Mouse (Mus musculus): ENCODE measurements around the gene Eif4a1.
"Not testable (repeated sequence)": the region's sequence is repeated elsewhere in the genome, so short reads cannot be mapped to it uniquely, and the experiment has no call there.

The Eif4a1 gene

GRCm38 (mm10) chr11:69702886-69703285 lies 30.7 kb upstream of the Eif4a1 start:
- not testable (repeated sequence) for ATAC-seq (ENCODE audit: insufficient number of reproducible peaks, low FRiP score, low TSS enrichment)

GRCm38 (mm10) chr11:69699595-69699994 lies 27.4 kb upstream of the Eif4a1 start:
- no peak for ATAC-seq (ENCODE audit: insufficient number of reproducible peaks, low FRiP score, low TSS enrichment)

GRCm38 (mm10) chr11:69698574-69698973 lies 26.4 kb upstream of the Eif4a1 start:
- ATAC-seq (ENCODE audit: insufficient number of reproducible peaks, low FRiP score, low TSS enrichment), result no peak

DNA sequence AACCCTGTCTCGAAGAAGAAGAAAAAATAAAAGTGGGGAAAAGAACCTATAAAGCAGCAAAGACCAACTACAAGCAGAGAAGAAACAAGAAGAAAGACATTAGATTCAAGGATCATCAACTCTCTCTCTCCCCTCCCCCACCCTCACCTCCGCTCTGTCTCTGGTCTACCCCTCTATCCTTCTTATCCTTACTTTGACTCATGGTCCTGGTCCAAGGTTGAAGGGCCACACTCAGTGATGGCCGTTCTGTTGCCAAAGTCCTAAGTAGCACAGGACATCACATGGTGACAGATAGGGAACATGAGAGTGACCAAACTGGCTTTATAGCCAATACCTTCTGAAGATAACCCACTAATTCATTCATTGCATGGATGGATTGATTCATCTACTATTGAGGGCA lies 25.2 kb upstream of the Eif4a1 start:
- ATAC-seq (ENCODE audit: insufficient number of reproducible peaks, low FRiP score, low TSS enrichment), result no peak

DNA sequence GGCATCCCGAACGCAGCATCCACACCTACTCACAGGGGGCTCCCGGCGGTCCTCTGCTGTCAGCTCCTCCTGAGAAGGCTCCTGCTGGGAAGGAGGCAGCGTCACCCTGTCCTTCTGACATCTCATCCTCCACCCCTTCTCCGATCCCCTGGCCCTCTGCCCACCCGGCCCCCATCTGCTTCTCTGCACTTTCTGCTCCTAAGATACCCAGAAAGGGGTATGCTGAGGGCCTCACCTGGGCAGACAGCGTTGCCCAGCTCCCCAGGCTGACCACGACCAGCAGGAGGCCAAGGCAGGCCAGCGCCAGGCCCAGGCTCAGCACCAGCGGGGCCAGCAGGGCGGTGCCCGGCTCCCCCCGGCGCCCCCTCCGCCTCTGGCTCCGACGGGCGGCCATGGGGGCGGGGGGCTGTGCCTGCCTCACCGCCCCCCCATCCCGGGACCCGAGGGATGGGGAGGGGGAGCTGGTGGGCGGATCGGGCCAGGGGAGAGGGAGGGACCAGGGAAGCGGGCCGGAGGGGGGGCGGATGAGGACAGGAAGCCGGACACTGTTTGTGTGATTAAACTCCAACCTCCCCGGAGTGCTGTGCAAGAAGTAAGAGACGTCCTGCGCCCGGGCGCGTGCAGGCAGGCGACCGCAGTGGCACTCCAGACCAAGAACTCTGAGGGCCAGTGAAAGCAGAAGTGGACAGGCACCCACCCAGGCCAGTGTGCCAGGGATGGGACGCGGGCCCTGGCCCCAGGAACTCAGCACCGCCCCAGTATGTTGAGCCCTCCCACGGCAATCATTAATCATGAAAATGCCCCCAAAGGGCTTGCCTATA lies 23.3 kb upstream of the Eif4a1 start, which contains the start of the genes Tnfsf12 and Tnfsfm13:
TSS of gene Tnfsf12 (minus strand) at position 489 of the 821 bp plus-strand sequence.
TSS of gene Tnfsfm13 (minus strand) at position 738 of the 821 bp plus-strand sequence.
- ATAC-seq (ENCODE audit: insufficient number of reproducible peaks, low FRiP score, low TSS enrichment), result peak; percentile 45; the same call in 1 of the 2 replicates

DNA sequence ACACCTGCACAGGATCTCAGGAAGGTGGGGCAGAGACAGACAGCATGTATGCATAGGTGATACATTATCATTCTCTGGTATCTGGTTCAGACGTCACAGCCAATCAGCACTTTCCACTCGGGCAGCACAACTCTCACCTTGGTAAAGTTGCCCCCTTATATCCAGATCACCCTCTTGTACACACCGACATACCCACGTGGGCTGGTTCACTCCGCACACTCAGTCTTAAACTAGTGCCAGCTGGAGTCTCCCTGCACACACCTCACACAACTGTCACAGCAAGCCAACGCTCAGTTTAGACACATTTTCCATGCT lies 22.8 kb upstream of the Eif4a1 start:
- ATAC-seq (ENCODE audit: insufficient number of reproducible peaks, low FRiP score, low TSS enrichment), result no peak

DNA sequence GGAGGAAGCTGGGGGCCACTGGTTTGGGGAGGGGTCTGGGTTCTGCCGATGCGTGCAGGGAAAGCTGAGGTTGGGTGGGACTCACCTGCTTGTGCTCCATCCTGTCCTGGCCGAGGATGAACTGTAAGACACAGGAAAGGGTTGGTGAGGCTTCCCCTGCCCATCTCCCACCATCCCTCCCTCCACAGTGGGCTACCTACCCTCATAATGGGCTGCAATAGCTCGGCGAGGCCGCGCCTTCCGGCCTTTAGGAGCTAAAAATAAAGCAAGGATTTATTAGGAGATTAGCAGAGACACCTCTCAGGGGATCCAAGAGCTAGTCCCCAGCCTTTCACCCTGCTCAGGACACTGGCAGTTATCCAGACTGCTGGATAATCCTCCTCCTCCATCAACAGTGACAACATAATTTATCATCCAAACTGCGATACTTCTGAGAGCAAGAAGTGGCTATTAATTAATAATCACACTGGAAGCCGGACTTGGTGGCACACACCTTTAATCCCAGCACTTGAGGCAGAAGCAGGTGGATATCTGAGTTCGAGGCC lies 21.3 kb upstream of the Eif4a1 start:
- no peak for ATAC-seq (ENCODE audit: insufficient number of reproducible peaks, low FRiP score, low TSS enrichment)

DNA sequence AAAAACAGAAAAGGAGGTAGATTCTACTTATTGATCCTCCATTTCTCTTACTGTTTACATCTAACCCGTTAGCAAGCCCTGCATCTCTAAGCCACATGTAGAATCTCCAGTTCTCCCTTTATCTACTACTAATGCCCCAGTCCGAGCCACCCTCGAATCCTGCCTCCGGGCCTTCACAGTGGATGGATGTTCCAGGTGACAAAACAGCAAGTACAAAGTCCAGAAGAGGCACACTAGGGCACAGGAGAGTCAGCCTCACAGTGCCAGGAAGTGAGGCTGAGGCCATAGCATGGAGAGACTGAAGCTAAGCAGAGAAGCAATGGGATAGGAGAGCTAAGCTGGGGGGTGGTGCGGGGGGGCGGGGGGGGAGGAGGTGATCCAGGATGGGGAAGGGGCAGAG lies 20.6 kb upstream of the Eif4a1 start:
- ATAC-seq (ENCODE audit: insufficient number of reproducible peaks, low FRiP score, low TSS enrichment), result no peak

DNA sequence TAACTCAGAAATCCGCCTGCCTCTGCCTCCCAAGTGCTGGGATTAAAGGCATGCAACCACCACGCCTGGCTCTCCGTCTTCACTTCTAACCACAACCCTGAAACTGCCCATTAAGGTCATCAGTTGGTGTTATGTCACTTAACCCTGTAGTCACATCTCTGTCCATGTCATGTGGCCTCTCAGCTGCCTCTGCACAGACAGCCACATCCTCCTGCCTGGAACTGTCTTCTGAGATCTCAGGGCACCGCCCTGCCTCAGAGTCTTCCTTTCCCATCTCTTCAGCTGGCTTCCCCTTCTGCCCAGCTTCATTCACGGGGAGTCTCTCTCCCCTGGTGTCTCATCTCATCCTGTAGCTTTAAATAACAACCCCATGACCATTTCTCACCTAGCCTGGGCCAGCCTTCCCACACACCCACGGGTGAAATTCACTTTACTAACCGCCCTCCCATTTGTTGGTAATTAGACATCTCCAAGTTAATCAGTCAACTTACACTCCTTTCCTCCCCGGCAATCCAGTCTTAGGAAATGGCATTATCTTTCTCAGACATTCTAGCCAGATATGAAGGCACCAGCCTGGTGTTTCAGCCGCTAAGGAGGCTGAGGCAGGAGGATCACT lies 20.1 kb upstream of the Eif4a1 start:
- ATAC-seq (ENCODE audit: insufficient number of reproducible peaks, low FRiP score, low TSS enrichment), result no peak

DNA sequence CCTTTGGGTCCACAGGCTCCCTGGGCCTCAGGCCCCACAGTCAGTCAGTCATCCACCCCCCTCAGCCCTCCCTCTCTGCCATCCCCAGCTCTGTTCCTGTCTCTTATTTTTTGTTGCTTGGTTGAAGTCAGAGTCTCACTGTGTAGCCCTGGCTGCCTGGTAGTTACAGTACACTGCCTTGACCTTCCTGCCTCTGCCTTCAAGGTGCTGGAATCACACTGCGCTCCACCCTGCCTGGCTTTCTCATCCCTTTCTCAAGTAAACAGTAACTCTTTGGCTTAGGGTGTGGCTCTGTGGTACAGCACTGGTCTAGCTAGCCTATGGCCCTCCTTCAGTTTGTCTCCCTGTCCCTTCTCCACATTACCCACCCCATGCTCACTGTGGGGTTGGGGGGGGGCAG lies 17.7 kb upstream of the Eif4a1 start:
- ATAC-seq (ENCODE audit: insufficient number of reproducible peaks, low FRiP score, low TSS enrichment), result no peak

DNA sequence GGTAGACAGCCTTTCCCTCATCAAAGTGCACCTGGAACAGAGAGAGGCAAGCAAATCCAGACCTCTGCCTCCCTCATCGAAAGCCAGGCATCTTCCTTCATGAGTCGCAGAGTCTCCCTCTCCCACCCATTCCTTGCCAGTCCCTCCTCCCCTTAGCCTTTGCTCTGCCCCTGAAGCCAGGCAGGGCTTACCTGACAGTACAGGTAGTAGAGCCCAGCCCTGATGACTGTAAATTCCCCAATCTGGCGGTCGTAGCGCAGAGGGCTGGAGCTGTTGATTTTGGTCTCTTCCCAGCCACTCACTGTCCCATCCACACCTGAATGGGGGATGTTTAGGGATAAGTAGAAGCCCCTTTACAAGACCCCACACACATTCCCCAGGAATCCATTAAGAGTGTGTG lies 14.8 kb upstream of the Eif4a1 start:
- no peak for ATAC-seq (ENCODE audit: insufficient number of reproducible peaks, low FRiP score, low TSS enrichment)

GRCm38 (mm10) chr11:69686377-69686776 lies 14.2 kb upstream of the Eif4a1 start:
- ATAC-seq (ENCODE audit: insufficient number of reproducible peaks, low FRiP score, low TSS enrichment), result no peak

DNA sequence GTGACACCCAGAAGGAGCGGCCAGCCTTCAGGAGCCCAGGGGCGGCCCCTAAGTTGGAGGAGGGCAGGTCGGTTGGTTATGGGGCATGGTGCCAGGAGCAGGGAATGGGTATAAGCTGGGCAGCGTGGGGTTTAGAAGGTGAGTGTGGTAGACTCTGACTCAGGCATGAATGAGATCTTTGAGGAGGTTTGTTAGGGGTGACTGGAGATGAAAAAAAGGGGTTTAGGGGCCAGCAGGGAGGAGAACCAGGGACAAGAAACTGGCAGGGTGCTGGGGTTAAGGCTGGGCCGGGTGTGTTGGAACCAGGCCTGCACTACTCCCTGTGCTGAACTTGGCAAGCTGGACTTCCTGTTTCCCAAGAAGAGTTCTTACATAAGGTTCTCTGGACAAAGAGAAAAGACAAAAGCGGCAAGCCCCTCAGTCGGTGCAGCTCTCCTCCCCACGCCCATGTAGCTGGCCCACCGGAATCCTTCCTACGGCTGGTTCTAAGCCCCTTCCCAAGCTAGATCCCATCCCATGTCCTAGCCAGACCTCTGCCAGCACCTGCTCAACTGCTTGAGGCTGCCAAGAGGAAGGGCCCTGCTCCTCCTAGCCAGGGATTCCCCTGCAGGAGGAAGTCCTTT lies 13.4 kb upstream of the Eif4a1 start, which contains the start of gene Tnfsf13:
TSS of gene Tnfsf13 (minus strand) at position 259 of the 623 bp plus-strand sequence.
- peak; percentile 49; the same call in 1 of the 2 replicates for ATAC-seq (ENCODE audit: insufficient number of reproducible peaks, low FRiP score, low TSS enrichment)

DNA sequence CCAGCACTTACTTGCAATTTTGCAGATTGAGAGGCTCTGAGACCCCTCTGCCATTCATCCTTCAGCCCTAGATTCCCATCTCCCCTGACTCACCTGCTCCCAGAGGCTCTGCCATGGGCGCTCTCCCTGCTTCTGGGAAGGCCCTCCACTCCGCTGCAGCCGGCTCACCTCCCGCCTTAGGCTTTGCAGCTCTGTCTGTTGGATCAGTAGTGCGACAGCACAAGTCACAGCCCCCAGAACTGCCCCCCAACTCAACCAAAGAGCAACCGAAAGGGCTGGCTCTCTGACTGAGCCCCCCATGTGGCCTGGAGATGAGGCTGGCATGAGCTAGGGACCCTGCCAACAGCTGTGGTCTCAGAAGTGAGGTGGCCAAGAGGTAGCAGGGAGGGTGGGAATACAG lies 12.7 kb upstream of the Eif4a1 start:
- no peak for ATAC-seq (ENCODE audit: insufficient number of reproducible peaks, low FRiP score, low TSS enrichment)

DNA sequence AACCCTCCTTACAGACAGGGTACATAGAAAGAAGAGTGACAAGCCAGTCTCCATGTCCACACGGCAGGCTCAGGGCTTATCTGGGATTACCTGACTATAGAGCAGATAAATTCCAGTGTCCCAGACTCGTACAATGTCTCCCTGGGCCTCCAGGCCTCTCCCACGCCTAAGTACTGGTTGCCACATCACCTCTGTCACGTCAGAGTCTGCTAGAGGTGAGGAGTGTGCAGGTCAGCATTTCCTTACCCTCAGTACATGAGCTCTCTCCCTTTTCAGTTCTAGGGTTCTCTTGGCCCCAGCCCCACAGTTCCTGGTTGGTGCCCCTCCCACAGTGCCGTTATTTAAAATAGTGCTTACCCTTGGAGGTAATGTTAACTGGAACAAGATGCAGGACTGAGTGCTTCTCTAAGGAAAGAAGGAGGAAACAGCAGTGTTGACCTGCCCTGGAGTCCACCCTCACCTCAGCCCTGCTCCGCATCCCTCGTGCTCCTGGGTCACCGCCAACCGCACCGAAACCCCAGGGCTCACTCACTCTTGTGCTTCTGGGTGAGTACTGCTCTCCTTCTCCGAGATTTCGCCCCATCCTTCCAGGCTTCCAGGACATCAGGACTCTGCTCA lies 12.0 kb upstream of the Eif4a1 start:
- no peak for ATAC-seq (ENCODE audit: insufficient number of reproducible peaks, low FRiP score, low TSS enrichment)

DNA sequence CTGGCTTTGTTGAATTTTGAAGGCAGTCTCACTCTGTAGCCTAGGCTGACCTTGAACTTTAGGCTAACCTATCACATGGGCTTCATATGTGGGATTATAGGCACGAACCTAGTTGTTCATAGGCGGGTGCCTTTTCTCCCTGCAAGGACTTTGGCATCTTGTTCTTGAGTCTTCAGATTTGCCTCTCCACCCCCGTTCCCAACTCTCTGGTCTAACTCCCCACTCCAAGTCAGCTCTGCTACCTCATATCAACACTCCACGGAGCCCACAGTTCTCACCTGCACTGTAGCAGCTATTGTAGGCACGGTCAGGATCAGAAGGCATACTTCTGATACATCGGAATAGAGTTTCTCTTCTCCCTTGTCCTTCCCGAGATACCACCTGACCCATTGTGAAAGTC lies 11.4 kb upstream of the Eif4a1 start:
- no peak for ATAC-seq (ENCODE audit: insufficient number of reproducible peaks, low FRiP score, low TSS enrichment)

GRCm38 (mm10) chr11:69682840-69683533 lies 10.8 kb upstream of the Eif4a1 start:
- ATAC-seq (ENCODE audit: insufficient number of reproducible peaks, low FRiP score, low TSS enrichment), result no peak

- no peak for ATAC-seq (ENCODE audit: insufficient number of reproducible peaks, low FRiP score, low TSS enrichment)
These were observed 10.1 kb upstream of the Eif4a1 start for GRCm38 (mm10) chr11:69682209-69682839.
